Mouse (Mus musculus): ENCODE results near the gene Lingo2. TPM values are rescaled to one million over a fixed set of nuclear protein-coding genes. Genes with fewer than 3 reads are reported as not detected.

The Lingo2 gene
- total and polyA plus RNA-seq, 2 experiments = not detected

DNA sequence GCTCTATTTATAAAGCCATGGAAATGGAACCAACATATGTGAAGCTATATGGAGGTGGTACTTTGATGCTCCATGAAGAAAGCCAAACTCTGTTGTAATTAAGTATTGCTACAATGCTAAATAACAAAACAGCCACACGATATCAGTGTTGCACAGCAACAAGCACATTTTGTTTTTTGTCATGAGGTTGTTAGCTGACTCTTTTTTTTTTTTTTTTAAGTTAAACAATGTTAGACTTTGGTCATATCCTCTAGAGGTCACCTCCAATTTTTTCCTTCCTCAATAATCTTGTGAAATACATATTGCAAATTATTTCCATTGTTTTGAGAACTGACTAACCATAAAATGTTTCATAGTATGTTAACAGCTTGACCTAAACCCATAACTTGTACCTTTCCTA is 646.3 kb downstream of the Lingo2 start:
- Histone ChIP-seq H3K79me2 (ENCODE audit: control insufficient read depth, insufficient read depth, low read length) (no peaks in the 10 kb centered on the region), H3K4me1 (ENCODE audit: control insufficient read depth, insufficient read depth, low read length) (no peaks in the 10 kb centered on the region), H3K27me3 (ENCODE audit: control insufficient read depth, insufficient read depth, low read length) (no peaks in the 10 kb centered on the region), H3K4me3 (ENCODE audit: insufficient read depth, low read depth, low read length) (no peak overlapping the region), H3K9ac (ENCODE audit: low read depth, low read length) (no peak overlapping the region), H3K36me3 (ENCODE audit: control insufficient read depth, insufficient read depth, low read length) (no peaks in the 10 kb centered on the region), H3K27ac (replicated peaks; ENCODE audit: insufficient read depth, low read depth, low read length) (no peak overlapping the region)
- TF ChIP-seq POLR2A (IDR thresholded peaks at IDR 0.05; ENCODE audit: extremely low read depth, insufficient read depth, low read length) (no peak), CTCF (IDR thresholded peaks at IDR 0.05; ENCODE audit: low read depth, low read length) (no peak)
- no peak for DNase-seq (ENCODE audit: extremely low read depth, low read depth, low spot score)
- 85% methylated on average over 1 of the region's 1 CpGs for WGBS

DNA sequence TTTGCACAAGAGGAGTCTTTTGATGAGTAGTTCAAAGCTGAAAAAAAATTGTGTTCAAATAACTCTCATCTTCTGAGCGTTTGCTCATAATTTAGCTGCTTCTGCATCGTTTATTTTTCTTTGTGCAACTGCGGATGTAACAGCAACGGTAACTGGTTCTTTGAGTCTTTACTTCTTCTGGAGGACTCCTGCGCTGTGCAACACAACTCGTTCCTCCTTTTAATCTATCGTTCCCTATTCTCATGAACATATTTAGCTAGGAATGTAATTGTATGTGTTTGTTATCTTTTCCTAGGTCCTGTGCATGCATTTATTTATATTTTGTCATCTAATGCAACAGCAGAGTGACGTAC is 661.9 kb downstream of the Lingo2 start:
- no peaks in the 10 kb centered on the region for H3K79me2 ChIP-seq (ENCODE audit: control insufficient read depth, insufficient read depth, low read length)
- 68% methylated on average over 8 of the region's 8 CpGs for WGBS
- H3K9ac ChIP-seq (ENCODE audit: low read depth, low read length) = no peak overlapping the region
- H3K4me1 ChIP-seq (ENCODE audit: control insufficient read depth, insufficient read depth, low read length) = no peaks in the 10 kb centered on the region; the same call in 1 of the 2 replicates
- DNase-seq (ENCODE audit: extremely low read depth, low read depth, low spot score) = no peak
- no peak for TF ChIP-seq POLR2A (IDR thresholded peaks at IDR 0.05; ENCODE audit: extremely low read depth, insufficient read depth, low read length)
- TF ChIP-seq CTCF (IDR thresholded peaks at IDR 0.05; ENCODE audit: low read depth, low read length) = no peak
- H3K27me3 ChIP-seq (ENCODE audit: control insufficient read depth, insufficient read depth, low read length) = no peaks in the 10 kb centered on the region
- no peak overlapping the region for H3K27ac ChIP-seq (replicated peaks; ENCODE audit: insufficient read depth, low read depth, low read length)
- no peak overlapping the region for H3K4me3 ChIP-seq (ENCODE audit: insufficient read depth, low read depth, low read length)
- no peaks in the 10 kb centered on the region for H3K36me3 ChIP-seq (ENCODE audit: control insufficient read depth, insufficient read depth, low read length)

DNA sequence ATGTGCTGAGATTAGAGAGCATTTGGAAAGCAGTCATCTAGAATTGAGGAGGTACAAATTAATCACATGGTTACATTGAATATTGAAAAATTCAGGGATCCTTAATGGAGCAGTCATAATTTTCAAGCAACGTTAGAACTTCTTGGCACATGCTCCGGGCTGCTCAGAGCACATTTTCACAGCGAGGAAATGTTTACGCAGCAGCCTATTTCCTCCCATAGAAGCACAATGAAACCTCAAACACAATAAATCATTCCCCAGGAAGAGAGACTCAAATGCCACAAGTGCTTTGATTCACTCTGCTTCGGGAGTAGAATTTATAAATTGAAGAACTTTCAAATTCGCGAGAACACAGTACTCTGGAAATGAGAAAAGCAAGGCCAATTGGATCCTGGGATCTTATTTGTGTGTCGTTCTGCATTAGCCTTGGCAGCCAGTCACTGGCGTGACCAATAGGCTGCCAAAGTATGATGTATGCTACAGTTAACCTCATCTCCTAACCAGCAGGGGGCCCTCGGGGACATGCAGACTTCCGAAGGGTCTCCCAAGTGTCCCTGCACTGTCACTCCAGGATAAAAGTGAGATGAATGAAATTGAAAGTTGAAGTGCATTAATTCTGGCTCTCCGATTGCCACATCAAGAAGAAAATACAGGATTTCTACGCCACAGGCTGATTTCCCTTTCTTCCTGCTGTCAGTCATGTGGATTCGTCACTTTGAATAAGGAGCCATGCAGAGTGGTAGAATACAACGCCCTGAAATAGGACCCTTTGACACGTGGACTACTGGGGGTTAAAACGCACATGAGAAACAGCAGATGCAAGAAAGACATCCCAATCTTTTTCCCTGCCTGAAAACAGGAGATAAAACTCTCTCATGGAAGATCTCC is 662.5 kb downstream of the Lingo2 start:
- 42% methylated on average over 17 of the region's 17 CpGs for WGBS
- Histone ChIP-seq H3K4me3 (ENCODE audit: insufficient read depth, low read depth, low read length) (no peak overlapping the region), H3K27me3 (ENCODE audit: control insufficient read depth, insufficient read depth, low read length) (no peaks in the 10 kb centered on the region), H3K79me2 (ENCODE audit: control insufficient read depth, insufficient read depth, low read length) (no peaks in the 10 kb centered on the region), H3K4me1 (ENCODE audit: control insufficient read depth, insufficient read depth, low read length) (no peaks in the 10 kb centered on the region; the same call in 1 of the 2 replicates), H3K27ac (replicated peaks; ENCODE audit: insufficient read depth, low read depth, low read length) (no peak overlapping the region), H3K9ac (ENCODE audit: low read depth, low read length) (no peak overlapping the region), H3K36me3 (ENCODE audit: control insufficient read depth, insufficient read depth, low read length) (no peaks in the 10 kb centered on the region)
- peak; percentile 4 for DNase-seq (ENCODE audit: extremely low read depth, low read depth, low spot score)
- TF ChIP-seq POLR2A (IDR thresholded peaks at IDR 0.05; ENCODE audit: extremely low read depth, insufficient read depth, low read length) (no peak), CTCF (IDR thresholded peaks at IDR 0.05; ENCODE audit: low read depth, low read length) (peak; percentile 24; the same call in 1 of the 2 replicates)

DNA sequence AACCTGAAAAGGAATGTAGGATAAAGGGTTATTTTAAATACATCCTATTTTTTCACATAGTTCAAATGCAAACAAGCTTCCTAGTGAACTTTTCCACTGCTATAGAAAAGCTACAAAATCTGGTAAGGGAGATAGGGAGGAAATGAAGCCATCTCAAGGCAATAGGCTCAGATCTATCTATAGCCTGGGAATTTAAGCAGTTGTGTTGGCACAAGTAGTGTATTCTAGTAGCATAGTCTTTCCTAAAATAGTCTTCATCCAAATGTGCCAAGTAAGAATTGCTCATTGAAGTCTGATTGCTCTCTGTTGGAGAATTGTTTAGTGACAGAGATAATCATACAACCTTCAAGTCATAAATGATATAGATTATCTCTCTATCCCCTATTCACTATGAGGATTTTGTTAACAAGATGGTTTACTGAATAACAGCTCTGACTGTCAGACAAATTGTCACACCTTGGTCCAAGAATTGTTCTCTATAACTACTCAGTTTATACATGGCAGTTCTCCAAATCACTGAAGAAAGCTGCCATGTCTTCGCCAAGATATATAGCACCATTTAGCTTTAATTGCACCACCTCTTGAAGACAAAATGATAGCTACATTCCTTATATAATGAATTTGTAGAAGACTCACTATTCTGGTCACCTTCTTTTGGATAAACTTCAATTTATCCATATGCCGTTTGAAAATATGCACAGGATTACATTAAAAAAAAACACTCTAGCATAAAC is 688.9 kb downstream of the Lingo2 start:
- Histone ChIP-seq H3K36me3 (ENCODE audit: control insufficient read depth, insufficient read depth, low read length) (no peaks in the 10 kb centered on the region), H3K27me3 (ENCODE audit: control insufficient read depth, insufficient read depth, low read length) (no peaks in the 10 kb centered on the region), H3K27ac (replicated peaks; ENCODE audit: insufficient read depth, low read depth, low read length) (no peak overlapping the region), H3K9ac (ENCODE audit: low read depth, low read length) (no peak overlapping the region), H3K4me1 (ENCODE audit: control insufficient read depth, insufficient read depth, low read length) (no peaks in the 10 kb centered on the region), H3K4me3 (ENCODE audit: insufficient read depth, low read depth, low read length) (no peak overlapping the region), H3K79me2 (ENCODE audit: control insufficient read depth, insufficient read depth, low read length) (no peaks in the 10 kb centered on the region)
- no peak for TF ChIP-seq CTCF (IDR thresholded peaks at IDR 0.05; ENCODE audit: low read depth, low read length)
- TF ChIP-seq POLR2A (IDR thresholded peaks at IDR 0.05; ENCODE audit: extremely low read depth, insufficient read depth, low read length) = no peak
- 81% methylated on average over 2 of the region's 2 CpGs for WGBS
- DNase-seq (ENCODE audit: extremely low read depth, low read depth, low spot score) = no peak

DNA sequence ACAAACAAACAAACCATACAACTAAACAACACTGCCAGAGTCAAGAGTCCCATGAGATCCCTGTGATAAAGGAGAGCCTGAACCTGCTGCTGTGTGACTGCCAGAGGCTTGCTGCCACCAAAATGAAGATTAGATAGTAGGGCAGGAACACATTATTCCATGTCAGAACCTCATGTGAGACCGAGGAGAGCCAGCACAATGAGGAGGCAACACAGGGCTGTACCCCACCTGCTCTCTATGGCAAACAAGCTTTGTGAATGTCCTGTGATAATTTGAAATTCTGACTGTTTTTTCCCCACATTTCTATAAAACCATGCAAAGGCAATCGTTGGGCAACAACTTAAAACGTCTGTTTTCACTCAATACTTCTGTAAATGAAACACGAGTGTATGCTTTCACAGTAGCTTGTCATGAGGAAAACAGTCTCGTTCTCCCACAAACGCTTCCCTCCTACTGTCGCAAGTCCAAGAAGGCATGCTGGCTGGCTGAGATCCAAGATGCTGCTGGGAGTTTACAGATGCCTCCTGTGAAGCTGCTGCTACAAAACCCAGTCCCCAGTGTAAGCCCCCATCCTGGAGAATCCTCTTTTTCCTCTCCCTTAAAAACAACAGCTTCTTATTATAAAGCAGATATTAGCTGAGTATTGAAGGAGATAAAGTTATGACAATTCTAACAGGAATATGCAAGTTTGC is 765.2 kb downstream of the Lingo2 start:
- Histone ChIP-seq H3K4me3 (ENCODE audit: insufficient read depth, low read depth, low read length) (no peak overlapping the region), H3K27me3 (ENCODE audit: control insufficient read depth, insufficient read depth, low read length) (no peaks in the 10 kb centered on the region), H3K36me3 (ENCODE audit: control insufficient read depth, insufficient read depth, low read length) (no peaks in the 10 kb centered on the region), H3K4me1 (ENCODE audit: control insufficient read depth, insufficient read depth, low read length) (no peaks in the 10 kb centered on the region), H3K79me2 (ENCODE audit: control insufficient read depth, insufficient read depth, low read length) (no peaks in the 10 kb centered on the region), H3K27ac (replicated peaks; ENCODE audit: insufficient read depth, low read depth, low read length) (no peak overlapping the region), H3K9ac (ENCODE audit: low read depth, low read length) (no peak overlapping the region)
- WGBS = 54% methylated on average over 7 of the region's 7 CpGs
- DNase-seq (ENCODE audit: extremely low read depth, low read depth, low spot score) = peak; percentile 8
- no peak for TF ChIP-seq CTCF (IDR thresholded peaks at IDR 0.05; ENCODE audit: low read depth, low read length)
- TF ChIP-seq POLR2A (IDR thresholded peaks at IDR 0.05; ENCODE audit: extremely low read depth, insufficient read depth, low read length) = no peak

All from liver, adult 2 months (tissue).